Mouse (Mus musculus) spleen, adult 2 months (tissue): ENCODE data around the gene Ethe1. TPM values are rescaled to one million over a fixed set of nuclear protein-coding genes. Genes with fewer than 3 reads are reported as not detected.

Source experiments
- DNase-seq, 2 experiments: peaks; one replicate each; pipeline versions ENCODE4 v3.0.0 to v3.0.0-alpha.2; 2012 to 2021; ENCODE audit warnings: low spot score in 2 of 2, low read depth in 1 of 2
- H3K27ac ChIP-seq: fragments of 200-500 bp; 2 replicates; pipeline ENCODE4 v1.5.1; 2012; ENCODE audit warnings: low read length, inconsistent platforms; ENCODE audit not compliant: insufficient read depth
- H3K27me3 ChIP-seq: fragments of 200-500 bp; 2 replicates; pipeline ENCODE4 v1.6.1; 2012; ENCODE audit warnings: mild to moderate bottlenecking, moderate library complexity, low read length, inconsistent platforms; ENCODE audit not compliant: control insufficient read depth, insufficient read depth
- H3K36me3 ChIP-seq: fragments of 200-500 bp; 2 replicates; pipeline ENCODE4 v1.6.1; 2012; ENCODE audit warnings: mild to moderate bottlenecking, low read length, inconsistent platforms; ENCODE audit not compliant: control insufficient read depth, insufficient read depth
- H3K4me1 ChIP-seq: fragments of 200-500 bp; 2 replicates; pipeline ENCODE4 v1.6.1; 2011; ENCODE audit warnings: inconsistent platforms; ENCODE audit not compliant: control insufficient read depth, insufficient read depth, insufficient read length
- H3K4me3 ChIP-seq: fragments of 200-500 bp; 2 replicates; pipeline ENCODE4 v1.5.1; 2011; ENCODE audit warnings: mild to moderate bottlenecking, inconsistent platforms; ENCODE audit not compliant: insufficient read depth, insufficient read length; ENCODE audit errors: extremely low read depth
- CTCF ChIP-seq: fragments of 200-500 bp; IDR thresholded peaks from 2 replicates; pipeline ENCODE4 v1.5.1; 2011; ENCODE audit warnings: mild to moderate bottlenecking, inconsistent platforms; ENCODE audit not compliant: insufficient read depth, insufficient read length, insufficient replicate concordance; ENCODE audit errors: extremely low read depth
- POLR2A ChIP-seq: fragments of 200-500 bp; IDR thresholded peaks from 2 replicates; pipeline ENCODE4 v1.6.1; 2011; ENCODE audit warnings: low read depth, low read length, inconsistent platforms
- WGBS: fragments of 180-500 bp; shearing (Covaris S2); methylation state at CpG from one replicate; pipeline ENCODE4 v1.1.7; 2018; 5-methylcytosine and 5-hydroxymethylcytosine counted together
- polyA plus RNA-seq: library from polyadenylated mRNA; depleted of rRNA; stranded (reverse); fragments of >200 nt; gene quantifications from 2 replicates; pipeline ENCODE4 v1.2.3, GENCODE M21; 2012

The Ethe1 gene
- polyA plus RNA-seq, 1 experiment: 27.3 TPM

GRCm38 (mm10) chr7:24592163-24592562, 4.8 kb downstream of the Ethe1 start:
- Histone ChIP-seq H3K27me3 (no peaks in the 10 kb centered on the region), H3K4me3 (no peak overlapping the region), H3K36me3 (no peaks in the 10 kb centered on the region), H3K27ac (no peak overlapping the region), H3K4me1 (peaks cover 4% of the 10 kb centered on the region; the same call in 1 of the 2 replicates)
- TF ChIP-seq POLR2A: no peak
- no peak for TF ChIP-seq CTCF
- DNase-seq: no peak
- 52% methylated on average over 4 of the region's 4 CpGs for WGBS

GRCm38 (mm10) chr7:24592781-24593180, 5.4 kb downstream of the Ethe1 start:
- no peak for DNase-seq
- Histone ChIP-seq H3K27ac (no peak overlapping the region), H3K4me1 (peaks cover 2% of the 10 kb centered on the region; the same call in 1 of the 2 replicates), H3K4me3 (no peak overlapping the region), H3K27me3 (no peaks in the 10 kb centered on the region), H3K36me3 (no peaks in the 10 kb centered on the region)
- 83% methylated on average over 6 of the region's 6 CpGs for WGBS
- no peak for TF ChIP-seq POLR2A
- no peak for TF ChIP-seq CTCF

- peak in 1 of 2 experiments; percentile 78 for DNase-seq
- Histone ChIP-seq H3K4me3 (peak overlapping the region; percentile 73), H3K36me3 (no peaks in the 10 kb centered on the region), H3K27ac (no peak overlapping the region), H3K27me3 (no peaks in the 10 kb centered on the region), H3K4me1 (no peaks in the 10 kb centered on the region; the same call in 1 of the 2 replicates)
- WGBS: under 1% methylated on average over 39 of the region's 39 CpGs
- TF ChIP-seq POLR2A (peak; percentile 62; the same call in 1 of the 2 replicates), CTCF (no peak)
These were observed 6.4 kb downstream of the Ethe1 start for GRCm38 (mm10) chr7:24593621-24594308.

GRCm38 (mm10) chr7:24594309-24594803, 7.0 kb downstream of the Ethe1 start:
- Histone ChIP-seq H3K27ac (no peak overlapping the region), H3K27me3 (no peaks in the 10 kb centered on the region), H3K36me3 (no peaks in the 10 kb centered on the region), H3K4me3 (peak overlapping the region; percentile 73; the same call in 1 of the 2 replicates), H3K4me1 (no peaks in the 10 kb centered on the region; the same call in 1 of the 2 replicates)
- no peak for TF ChIP-seq POLR2A
- TF ChIP-seq CTCF: no peak
- WGBS: 43% methylated on average over 13 of the region's 13 CpGs
- DNase-seq: no peak

- H3K4me3 ChIP-seq: no peak overlapping the region
- WGBS: 51% methylated on average over 2 of the region's 2 CpGs
- H3K36me3 ChIP-seq: no peaks in the 10 kb centered on the region
- H3K4me1 ChIP-seq: no peaks in the 10 kb centered on the region; the same call in 1 of the 2 replicates
- no peak for TF ChIP-seq CTCF
- TF ChIP-seq POLR2A: no peak
- H3K27me3 ChIP-seq: no peaks in the 10 kb centered on the region
- no peak overlapping the region for H3K27ac ChIP-seq
- DNase-seq: no peak
These were observed 8.1 kb downstream of the Ethe1 start for GRCm38 (mm10) chr7:24595464-24595863.

GRCm38 (mm10) chr7:24598121-24598520, 10.8 kb downstream of the Ethe1 start:
- Histone ChIP-seq H3K36me3 (no peaks in the 10 kb centered on the region), H3K27ac (no peak overlapping the region), H3K4me3 (no peak overlapping the region), H3K27me3 (no peaks in the 10 kb centered on the region), H3K4me1 (no peaks in the 10 kb centered on the region; the same call in 1 of the 2 replicates)
- no peak for DNase-seq
- no peak for TF ChIP-seq CTCF
- TF ChIP-seq POLR2A: no peak
- WGBS: 68% methylated on average over 4 of the region's 4 CpGs

- no peaks in the 10 kb centered on the region for H3K4me1 ChIP-seq
- no peak for DNase-seq
- no peaks in the 10 kb centered on the region for H3K36me3 ChIP-seq
- H3K27me3 ChIP-seq: no peaks in the 10 kb centered on the region
- WGBS: 90% methylated on average over 15 of the region's 15 CpGs
- H3K4me3 ChIP-seq: no peak overlapping the region
- no peak overlapping the region for H3K27ac ChIP-seq
- TF ChIP-seq POLR2A (no peak), CTCF (no peak; the same call in 1 of the 2 replicates)
These were observed 12.1 kb downstream of the Ethe1 start for GRCm38 (mm10) chr7:24599211-24600067.
